Mouse (Mus musculus): ENCODE measurements at regions not wholly inside any gene's neighbourhood (a gene's known extent, or its start where the extent isn't known, plus 50 kb on each side); places are given as distances from the start of the nearest gene placed in this dataset.

DNA sequence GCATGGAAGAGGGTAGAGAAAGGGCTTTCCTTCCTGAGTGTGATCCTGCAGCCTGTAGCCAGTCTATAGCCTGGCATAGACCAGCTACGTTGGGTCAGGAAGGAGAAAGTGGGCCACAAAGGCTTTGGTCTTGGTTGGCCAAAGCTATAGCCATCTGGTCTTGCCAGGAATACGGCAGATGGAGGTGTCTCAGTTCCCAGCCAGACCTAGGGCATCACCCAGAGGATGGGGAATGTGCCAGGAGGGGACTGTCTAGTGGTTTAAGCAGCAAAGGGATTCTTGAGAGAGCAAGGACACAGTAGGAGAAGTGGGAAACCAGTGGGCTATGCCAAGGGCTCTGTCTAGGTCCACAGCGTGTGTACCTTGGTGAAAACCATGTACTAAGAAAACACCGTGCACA, 251.3 kb upstream of the 9630041A04Rik start:
- TF ChIP-seq CTCF (IDR thresholded peaks at IDR 0.05; ENCODE audit: borderline replicate concordance, control insufficient read depth, extremely low read depth, insufficient read depth, low read length, poor library complexity) (no peak), POLR2A (IDR thresholded peaks at IDR 0.05; ENCODE audit: control insufficient read depth, extremely low read depth, insufficient read depth, low read length, poor library complexity) (no peak)

All from thymus, adult 2 months (tissue).